Mouse (Mus musculus) layer of hippocampus, adult 11-12 months (tissue): ENCODE results near the gene Gm20388.
A peak's percentile ranks its signal among the peaks of the same experiment; 100 is the strongest.
"Not testable (repeated sequence)": the region's sequence is repeated elsewhere in the genome, so short reads cannot be mapped to it uniquely, and the experiment has no call there.

Source experiments
- DNase-seq: peaks from one replicate; pipeline ENCODE4 v3.0.0; 2022; ENCODE audit warnings: low spot score

Gm20388 gene

DNA sequence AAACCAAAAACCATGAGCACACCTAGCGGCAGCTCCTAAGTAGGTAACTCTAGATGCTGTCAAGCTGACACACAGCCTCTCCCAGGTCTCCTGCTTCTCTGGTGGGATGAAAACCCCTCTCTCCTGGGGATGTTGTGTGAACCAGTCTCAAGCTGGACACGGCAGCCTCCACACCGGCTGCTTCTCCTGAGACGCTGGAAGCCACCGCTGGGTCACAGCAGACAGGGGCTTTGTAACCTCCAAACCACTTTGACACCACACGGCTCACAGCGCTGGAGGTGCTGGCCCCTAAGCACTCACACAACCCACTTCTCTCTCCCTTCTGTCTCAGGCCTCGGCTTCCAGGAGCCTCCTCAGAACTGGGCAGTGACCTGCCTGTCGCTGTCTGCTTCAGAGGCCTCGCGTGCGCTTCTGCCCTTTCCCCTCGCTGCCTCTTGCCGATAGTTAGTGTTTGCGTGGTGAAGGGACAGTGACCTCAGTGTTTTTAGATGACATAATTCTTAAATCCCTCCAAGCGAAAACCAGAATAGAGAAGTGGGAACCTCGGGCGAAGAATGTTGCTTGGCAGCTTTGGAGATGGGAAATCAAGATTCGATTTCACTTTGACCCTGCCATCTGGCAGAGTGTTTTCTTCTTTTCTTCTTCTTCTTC, 809.1 kb downstream of the Gm20388 start:
- no peak for DNase-seq

DNA sequence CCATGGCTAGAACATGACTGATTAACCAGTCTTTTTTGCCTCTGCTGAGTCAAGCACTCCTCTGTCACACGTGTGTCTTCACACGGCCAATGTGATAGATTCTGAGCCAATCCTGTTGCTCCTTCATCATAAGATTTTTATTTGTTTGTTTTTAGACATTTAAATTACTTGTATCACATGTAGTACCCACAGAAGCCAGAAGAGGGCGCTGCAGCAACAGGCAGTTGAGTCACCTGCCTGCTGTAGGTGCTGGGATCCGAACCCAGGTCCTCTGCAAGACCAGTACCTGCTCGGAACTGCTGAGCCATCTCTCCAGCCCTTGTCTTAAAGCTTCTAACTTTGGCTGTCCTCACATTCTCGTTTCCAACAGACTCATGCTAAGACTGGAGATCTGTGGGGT, 812.4 kb downstream of the Gm20388 start:
- DNase-seq: no peak

DNA sequence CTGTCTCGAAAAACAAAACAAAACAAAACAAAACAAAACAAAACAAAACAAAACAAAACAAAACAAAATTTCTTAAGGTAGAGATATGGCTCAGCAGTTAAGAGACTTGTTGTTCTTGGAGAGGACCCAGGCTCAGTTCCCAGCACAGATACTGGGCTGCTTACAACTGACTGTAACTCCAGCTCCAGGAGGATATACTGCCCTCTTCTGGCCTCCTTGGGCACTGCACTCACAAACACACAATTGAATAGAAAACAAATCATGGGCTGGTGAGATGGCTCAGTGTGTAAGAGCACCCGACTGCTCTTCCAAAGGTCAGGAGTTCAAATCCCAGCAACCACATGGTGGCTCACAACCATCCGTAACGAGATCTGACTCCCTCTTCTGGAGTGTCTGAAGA, 813.5 kb downstream of the Gm20388 start:
- not testable (repeated sequence) for DNase-seq

DNA sequence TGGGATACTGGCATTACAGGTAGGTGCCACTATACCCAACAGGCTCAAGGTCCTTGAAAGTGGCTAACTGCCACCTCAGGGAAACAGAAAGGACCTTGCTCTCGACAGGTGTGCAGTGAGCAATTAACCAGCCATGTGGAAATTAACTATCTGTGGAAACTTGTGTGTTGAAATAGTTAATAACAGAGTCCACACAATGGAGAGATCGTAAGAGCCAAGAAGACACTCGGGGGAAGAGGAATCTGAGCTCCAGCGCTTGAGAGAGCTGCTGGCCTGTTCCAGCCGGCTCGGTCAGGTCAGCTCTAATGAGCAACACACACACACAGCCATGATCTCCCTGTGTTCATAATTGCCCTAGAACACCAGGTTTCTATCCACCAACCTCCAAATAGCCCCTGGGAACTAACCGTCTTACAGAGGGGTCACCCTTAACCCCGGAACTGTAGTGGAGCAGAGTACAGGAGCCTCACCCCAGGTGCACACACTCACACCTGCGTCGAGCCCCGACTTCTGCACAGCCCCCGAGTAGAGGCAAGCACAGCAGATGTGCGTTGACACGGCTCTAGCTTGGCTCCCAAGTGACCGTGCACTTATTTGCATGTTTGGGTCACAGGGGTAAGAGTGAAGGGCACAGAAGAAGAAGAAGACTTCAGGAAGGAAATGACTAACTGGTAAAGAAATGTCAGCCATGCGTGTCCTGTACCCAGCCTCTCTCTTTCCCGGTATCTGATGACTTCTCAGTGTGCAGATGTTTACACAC, 814.4 kb downstream of the Gm20388 start:
- no peak for DNase-seq

DNA sequence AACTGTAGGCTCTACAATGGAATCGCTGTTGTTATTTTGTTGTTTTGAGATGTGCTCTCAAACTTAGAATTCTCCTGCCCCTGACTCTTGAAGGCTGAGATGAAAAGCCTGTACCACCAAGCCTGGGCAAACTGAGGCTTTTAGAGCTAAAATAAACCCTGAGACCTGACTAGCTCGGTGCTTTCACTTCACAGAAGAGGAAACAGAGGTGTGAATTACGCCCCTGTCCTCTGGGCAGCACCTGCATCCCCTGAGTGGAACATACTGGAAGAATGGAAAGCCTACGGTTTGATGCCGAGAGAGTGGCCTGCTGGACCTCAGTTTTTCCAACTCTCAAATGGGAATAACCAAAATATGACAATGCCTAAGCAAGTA, 814.9 kb downstream of the Gm20388 start:
- DNase-seq: no peak

DNA sequence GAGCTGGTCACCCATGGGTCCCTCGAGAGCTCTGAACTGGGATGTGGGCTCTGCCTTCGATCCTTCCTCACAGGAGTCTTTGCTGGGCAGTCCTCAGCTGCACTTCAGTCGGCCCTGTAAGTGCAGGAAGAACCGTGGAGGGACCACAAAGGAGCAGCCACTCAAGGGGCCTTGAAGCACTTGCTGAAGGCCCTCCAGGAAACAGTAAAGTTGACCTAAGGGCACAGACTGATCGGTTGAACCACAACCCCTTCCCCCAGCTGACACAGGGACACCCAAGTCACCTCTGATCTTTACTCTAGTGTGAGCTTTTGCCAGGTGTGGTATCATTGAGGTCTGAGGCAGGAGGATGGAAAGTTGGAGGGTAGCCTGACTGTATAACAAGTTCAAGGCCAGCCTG, 815.4 kb downstream of the Gm20388 start:
- no peak for DNase-seq

DNA sequence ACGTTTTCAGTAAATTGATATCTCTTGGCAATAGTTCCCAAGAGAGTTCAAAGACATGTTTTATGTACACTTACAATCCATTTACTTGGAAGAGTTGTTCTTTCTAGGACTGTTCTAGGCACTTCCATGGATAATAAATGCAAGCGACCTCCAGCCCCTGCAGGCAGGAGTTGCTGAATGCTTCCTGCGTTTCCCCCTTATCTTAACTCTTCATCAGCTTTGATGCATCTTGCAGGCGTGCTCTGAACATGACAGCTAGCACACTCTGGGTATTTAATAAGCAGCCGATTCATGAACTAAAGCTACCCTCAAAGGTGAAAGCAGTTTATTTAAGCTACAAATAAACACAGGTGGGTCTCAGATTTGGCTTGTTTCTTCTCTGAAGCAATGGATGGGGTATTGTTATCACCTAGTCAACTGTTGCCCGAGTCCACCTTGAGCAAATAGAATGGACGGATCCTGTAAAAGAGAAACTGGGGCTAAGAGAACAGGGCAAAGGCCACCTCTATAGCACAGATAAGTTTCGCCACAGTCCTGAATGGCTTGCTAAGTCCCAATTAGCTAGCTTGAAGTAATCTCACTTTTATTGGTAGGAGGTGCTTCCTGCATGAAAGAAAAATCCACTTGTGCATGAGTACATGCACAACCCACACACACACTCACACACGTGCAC, 818.0 kb downstream of the Gm20388 start:
- DNase-seq: no peak

DNA sequence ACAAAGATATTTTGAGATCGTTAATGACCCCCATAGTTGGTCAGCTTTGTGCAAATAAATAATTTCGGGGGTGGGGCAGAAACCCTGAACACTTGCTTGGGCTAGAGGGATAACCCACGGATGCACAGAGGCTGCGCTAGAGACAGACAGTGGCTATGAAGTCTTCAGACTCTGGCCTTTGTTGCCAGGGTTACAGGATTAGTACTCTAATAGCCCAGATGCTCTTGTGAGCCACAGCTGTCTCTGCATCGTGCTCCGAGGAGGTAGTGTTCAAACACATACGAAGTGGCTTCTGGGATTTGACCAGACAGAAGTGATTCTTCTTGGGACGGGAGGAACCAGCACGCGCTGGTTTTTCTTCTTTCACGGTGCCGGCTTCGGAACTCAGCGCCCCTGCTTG, 820.9 kb downstream of the Gm20388 start:
- DNase-seq: no peak

DNA sequence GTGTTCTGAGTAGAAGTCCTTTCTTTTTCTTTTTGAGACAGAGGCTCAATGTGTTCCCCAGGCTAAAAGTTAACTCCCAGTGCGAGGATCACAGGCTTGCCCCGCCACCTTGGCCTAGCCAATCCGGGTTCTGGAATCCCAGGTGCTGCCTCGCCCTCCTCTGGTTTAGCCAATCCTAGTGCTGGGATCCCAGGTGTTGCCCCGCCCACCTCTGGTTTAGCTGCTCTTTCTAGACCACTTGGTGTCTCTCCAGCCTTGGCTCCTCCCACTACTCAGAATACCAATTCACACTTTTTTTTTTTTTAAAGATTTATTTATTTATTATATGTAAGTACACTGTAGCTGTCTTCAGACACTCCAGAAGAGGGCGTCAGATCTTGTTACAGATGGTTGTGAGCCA, 821.4 kb downstream of the Gm20388 start:
- no peak for DNase-seq

DNA sequence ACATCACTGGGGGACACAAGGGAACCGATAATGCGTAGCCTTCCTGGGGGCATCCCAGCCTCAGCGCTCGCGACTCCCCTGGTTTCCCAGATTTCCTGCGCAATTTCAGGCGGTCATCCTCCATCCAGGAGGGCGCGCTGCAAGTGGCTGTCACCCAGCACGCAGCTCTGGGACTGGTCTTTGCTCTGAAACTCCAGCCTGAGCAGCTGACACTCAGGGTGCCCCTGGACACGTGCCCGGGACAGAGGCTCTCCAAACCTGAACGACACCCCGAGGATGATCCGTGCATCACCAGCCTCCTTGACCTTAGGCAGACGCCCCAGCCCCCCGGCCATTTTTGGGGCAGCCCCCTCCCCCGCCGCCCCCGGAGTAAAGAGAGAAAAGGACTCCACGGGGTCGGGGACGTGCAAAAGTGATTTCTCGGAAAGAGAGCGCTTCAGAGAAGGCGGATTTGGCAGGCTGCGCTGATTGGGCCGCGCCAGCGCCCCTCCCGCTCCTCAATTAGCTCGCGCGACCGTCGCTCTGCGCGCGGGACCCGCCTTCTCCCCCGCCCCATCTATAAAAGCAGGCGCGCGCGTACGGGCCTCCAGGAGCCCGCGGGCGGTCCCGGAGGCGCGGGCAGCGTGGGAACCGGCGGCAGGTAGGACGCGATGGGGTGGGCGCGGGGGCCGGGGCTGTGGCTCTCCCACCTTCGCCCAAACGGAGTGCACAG, 825.3 kb downstream of the Gm20388 start, which contains the start of gene Irf8:
Irf8 (plus strand) TSS at position 589 of the 712 bp plus-strand sequence.
- peak; percentile 83 for DNase-seq

DNA sequence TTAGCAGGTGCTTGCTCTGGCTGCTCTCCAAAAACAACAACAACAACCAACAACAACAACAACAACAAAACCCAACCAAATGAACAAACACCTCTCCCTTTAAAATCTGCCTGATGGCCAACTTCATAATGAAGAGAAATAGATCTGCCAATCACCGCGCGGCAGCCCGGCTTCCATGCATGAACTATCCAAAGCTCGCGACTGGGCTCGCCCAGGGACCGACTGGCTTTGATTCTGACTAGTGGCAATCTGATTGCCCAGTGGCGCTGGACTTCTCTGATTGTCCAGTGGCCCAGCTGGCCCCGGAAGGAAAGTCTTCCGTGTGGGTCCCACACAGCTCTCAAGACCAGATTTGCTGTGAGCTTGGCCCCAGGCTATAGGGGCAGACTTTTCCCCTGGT, 825.8 kb downstream of the Gm20388 start:
- no peak for DNase-seq

DNA sequence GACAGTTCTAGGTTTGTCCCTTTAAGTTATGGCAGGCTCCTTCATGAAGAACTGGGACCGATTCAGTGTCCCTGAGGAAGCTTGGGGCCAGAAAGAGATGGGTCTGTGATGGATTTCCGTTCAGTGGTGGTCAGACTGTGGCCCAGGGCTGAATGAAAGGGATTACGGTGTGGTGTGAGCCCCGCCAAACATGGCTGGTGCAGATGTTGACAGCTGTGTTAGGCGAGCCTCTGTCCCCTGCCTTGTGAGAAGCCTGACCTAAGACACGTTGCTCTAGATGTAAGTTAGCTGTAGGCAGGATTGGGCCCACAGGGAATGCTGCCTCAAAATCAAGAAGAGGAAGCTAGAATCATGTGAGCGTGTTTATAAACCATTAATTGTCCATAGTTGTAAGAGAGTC, 826.5 kb downstream of the Gm20388 start:
- DNase-seq: no peak

DNA sequence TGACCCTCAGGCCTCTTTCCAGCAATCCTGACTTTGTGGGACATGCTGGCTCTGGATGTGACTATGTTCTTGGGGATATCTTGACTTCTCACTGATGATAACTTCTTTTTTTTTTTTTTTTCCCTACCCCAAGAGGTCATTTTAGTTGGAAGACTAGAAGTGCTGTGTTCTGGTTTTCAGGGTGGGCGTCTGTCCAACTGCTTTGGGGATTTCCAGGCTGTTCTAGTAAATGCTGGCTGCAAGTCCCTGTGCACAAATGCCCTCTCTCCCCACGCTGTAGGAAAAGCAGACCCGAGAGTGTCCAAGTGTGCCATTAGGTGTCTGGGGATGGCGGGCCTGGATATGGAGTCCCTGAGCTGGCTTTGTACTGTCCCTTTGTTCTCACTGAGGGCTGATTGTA, 828.1 kb downstream of the Gm20388 start:
- DNase-seq: no peak

DNA sequence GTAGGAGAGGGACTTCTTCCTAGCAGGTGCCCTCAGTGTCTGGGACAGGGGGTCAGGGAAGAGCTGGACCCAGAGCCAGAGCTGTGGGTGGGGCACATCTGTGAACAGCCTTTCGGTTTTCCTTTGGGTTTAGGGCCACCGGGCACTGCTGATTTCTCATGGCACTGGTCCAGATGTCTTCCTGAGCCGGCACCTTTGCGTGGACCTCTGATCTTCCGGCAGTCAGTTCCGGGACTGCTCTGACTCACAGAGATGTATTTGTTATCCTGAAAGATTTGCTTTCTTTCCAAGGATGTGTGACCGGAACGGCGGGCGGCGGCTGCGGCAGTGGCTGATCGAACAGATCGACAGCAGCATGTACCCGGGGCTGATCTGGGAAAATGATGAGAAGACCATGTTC, 828.9 kb downstream of the Gm20388 start:
- no peak for DNase-seq

DNA sequence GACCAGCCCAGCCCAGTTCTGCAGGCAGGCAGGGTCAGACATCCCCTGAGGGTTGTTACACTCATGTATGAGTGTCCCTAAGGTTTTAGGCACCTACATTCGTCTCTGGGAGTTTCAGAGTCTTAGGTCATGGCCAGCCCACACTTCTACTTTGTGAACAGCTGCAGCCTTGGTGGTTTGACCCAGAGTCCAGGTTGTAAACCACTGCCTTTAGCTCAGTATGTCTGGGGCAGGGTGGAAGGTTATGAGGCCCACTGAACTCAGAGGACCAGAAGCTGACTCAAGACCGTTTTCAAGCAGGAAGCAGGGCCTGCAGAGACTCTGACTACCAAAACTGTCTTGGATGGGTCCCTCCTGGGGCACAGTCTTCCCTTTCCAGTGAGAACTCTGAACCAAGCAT, 829.9 kb downstream of the Gm20388 start:
- no peak for DNase-seq

DNA sequence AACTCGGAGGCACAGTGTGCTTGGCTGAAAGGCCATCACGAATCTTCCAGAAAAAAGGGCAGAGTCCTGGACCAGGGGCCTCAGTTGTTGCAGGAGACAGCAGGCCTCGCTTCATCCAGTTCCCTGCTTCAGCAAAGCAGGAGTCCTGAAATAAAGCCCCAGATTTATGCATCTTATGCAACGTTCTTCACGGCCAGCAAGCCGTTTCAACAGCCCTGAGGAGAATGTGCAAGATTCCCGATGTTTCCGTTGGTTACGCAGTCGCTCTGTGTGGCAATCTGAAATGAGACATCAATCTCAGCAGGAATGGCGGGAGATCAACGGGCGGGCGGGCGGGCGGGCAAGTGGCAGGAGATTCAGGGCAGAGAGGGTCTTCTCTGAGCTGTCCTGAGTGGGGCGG, 830.4 kb downstream of the Gm20388 start:
- no peak for DNase-seq

DNA sequence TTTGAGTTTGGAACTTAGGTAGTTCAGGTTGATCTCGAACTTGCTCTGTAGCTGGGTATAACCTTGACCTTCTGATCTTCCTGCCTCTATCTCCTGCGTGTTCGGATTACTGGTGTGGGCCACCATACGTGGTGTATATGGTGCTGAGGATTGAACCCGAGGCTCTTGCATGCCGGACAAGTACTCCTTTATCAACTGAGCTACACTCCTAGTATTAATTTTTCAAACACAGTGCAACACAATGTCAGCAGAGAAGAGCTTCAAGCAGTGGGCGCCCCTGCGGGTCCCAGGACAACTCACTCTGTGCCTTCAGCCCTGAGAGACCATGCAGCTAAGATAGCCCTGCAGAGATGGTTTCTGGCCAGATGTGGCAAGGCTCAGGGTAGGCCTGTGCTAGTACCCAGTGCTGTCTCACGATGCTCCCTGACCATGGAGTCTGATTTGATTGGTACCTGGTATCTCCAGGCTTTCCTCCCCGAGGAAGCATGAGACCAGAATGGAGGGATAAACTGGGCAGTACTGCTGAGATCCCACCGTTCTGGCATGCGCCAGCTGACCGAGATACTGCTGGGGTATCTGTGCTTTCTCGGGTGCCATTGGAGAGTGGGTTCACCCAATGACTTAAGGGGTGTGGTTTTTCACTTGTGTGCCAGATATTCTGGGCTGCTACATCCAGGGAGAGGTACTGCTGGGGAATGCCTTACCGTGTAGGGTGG, 831.3 kb downstream of the Gm20388 start:
- no peak for DNase-seq

DNA sequence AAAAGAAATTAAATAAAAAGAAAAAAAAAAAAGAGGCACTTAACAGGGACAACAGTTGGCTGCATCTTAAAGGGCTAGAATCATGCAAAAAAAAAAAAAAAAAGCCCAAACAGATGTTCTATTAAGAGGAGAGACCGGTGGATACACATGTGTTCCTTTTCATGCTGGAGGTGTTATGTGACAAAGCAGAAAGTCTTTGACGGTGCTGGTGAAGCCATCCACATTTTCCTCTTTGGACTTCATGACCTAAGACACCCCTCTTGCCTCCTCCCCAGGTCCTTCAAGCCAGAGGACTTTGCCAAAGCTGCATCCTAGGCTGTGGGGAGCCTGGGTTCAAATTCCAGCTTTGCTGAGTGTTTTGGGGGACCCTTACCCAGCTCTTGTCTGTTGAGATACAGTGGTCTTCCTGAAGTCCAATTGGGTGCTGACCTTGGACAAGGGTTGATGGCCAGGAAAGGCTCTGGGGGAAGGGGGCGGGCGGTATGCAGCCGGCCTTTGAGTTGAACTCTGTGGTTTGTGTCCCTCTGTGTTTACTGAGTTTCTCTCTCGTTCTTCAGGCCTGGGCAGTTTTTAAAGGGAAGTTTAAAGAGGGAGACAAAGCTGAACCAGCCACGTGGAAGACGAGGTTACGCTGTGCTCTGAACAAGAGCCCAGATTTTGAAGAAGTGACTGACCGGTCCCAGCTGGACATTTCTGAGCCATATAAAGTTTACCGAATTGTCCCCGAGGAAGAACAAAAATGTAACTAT, 832.7 kb downstream of the Gm20388 start:
- DNase-seq: no peak

DNA sequence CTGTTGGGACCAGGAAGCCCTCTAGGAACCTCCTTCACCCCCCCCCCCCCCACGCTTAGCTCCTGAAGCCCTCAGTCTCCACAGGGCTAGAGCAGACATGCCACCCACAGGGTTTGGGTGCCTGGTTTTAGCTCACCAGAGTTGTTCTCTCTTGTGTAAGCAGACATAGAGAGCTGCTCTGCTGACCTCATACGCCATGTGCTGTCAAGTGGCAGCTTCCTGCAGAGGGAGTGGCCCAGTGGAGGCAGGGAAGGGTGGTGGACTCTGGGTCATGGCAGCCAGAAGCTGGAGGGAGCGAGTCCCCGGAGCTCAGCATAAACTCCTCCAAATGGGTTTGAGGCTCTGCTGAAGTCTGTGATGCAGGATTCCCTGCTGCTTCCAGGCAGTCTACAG, 833.3 kb downstream of the Gm20388 start:
- no peak for DNase-seq

DNA sequence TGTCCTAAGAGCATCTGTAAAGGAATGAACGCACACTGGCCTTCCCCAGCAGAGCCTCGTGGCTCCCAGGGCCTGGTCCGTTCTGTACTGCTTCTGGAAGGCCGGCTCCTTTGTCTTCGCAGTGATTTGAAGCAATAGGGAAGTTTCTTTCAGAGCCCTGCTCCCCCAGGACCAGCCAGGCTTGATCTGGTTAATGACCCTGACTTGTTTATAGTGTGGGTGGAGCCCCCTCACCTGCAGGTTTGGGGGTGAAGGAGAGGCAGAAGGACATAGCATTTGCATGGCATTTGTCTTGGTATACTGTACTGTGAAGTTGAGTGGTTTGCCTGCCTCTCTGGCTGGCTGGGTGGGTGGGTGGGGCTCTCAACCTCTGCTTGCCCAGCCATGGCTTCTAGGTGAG, 833.8 kb downstream of the Gm20388 start:
- DNase-seq: no peak

DNA sequence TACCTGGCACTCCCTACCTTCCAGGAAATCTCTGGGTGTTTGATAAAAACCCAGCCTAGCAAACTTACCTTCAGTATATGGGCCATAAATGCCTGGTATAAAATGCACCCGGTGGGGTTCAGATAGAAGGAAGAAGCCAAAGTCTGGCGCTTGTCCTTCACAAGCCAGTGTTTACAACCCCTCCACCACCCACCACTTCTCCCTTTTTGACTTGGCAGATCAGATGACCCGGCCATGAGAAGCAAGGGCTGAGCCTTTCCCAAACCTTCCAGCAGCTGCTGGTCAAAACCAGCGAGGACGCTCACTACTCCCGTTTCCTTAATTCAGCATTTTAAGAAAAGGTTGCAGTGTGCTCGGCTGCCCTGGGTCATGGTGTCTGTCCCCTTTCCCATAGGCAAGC, 834.6 kb downstream of the Gm20388 start:
- DNase-seq: no peak
